Mouse (Mus musculus): Measurements from ENCODE around the gene Wdfy3.

GRCm38 (mm10) chr5:101878403-101878802 lies 191.3 kb downstream of the Wdfy3 start:
- TF ChIP-seq CTCF (IDR thresholded peaks at IDR 0.05; ENCODE audit: low read depth): no peak
- no peak for TF ChIP-seq EP300 (IDR thresholded peaks at IDR 0.05; ENCODE audit: low read depth)
